Mouse (Mus musculus) stomach, postnatal 0 days (tissue): ENCODE results near the gene Krt20. TPM values are rescaled to one million over a fixed set of nuclear protein-coding genes. Genes with fewer than 3 reads are reported as not detected.

Experiments
- ATAC-seq: fragments of 200-750 bp; cut with Nextera tagmentation; 2 replicates; pipeline ENCODE4 v1.8.0; 2017; ENCODE audit not compliant: low FRiP score, low TSS enrichment
- DNase-seq: peaks from one replicate; pipeline ENCODE4 v3.0.0-alpha.2; 2016; ENCODE audit warnings: low spot score
- H3K27ac ChIP-seq: fragments of 300-500 bp; sonication (generic); replicated peaks from 2 replicates; pipeline ENCODE4 v1.5.1; 2014; ENCODE audit warnings: mild to moderate bottlenecking, control low read depth
- H3K27me3 ChIP-seq: fragments of 300-500 bp; sonication (generic); 2 replicates; pipeline ENCODE4 v1.6.1; 2014; ENCODE audit warnings: low read length; ENCODE audit not compliant: control insufficient read depth, insufficient read depth
- H3K36me3 ChIP-seq: fragments of 300-500 bp; sonication (generic); 2 replicates; pipeline ENCODE4 v1.6.1; 2014; ENCODE audit warnings: low read length, mixed read lengths; ENCODE audit not compliant: control insufficient read depth, insufficient read depth
- H3K4me1 ChIP-seq: fragments of 300-500 bp; sonication (generic); replicated peaks from 2 replicates; pipeline ENCODE4 v1.6.1; 2014; ENCODE audit warnings: antibody characterized with exemption; ENCODE audit not compliant: control insufficient read depth, insufficient read depth
- H3K4me2 ChIP-seq: fragments of 300-500 bp; sonication (generic); replicated peaks from 2 replicates; pipeline ENCODE4 v1.6.1; 2014; ENCODE audit warnings: low read depth, mild to moderate bottlenecking, control low read depth, moderate library complexity
- H3K4me3 ChIP-seq: fragments of 300-500 bp; sonication (generic); 2 replicates; pipeline ENCODE4 v1.5.1; 2014; ENCODE audit warnings: low read depth, low read length, control low read depth
- H3K9ac ChIP-seq: fragments of 300-500 bp; sonication (generic); 2 replicates; pipeline ENCODE4 v1.6.1; 2014; ENCODE audit warnings: mild to moderate bottlenecking, low read length, control low read depth, mixed read lengths
- H3K9me3 ChIP-seq: fragments of 300-500 bp; sonication (generic); 2 replicates; pipeline ENCODE4 v1.6.1; 2016; ENCODE audit warnings: low read length; ENCODE audit not compliant: control insufficient read depth
- CTCF ChIP-seq: IDR thresholded peaks from 2 replicates; pipeline ENCODE4 v1.5.1; 2016; ENCODE audit warnings: antibody characterized with exemption, low read depth, mild to moderate bottlenecking, moderate library complexity
- EP300 ChIP-seq: optimal IDR thresholded peaks from 2 replicates; pipeline ENCODE3; 2016; ENCODE audit warnings: antibody characterized with exemption
- WGBS: fragments of 180-500 bp; shearing (Covaris S2); extraction: QIAGEN DNeasy Blood & Tissue Kit; methylation state at CpG from one replicate; pipeline ENCODE4 v1.1.7; 2014; 5-methylcytosine and 5-hydroxymethylcytosine counted together
- polyA plus RNA-seq: library from polyadenylated mRNA; unstranded; fragments of >200 nt; fragmentation: Nextera tagmentation; extraction: Ambion mirVana; gene quantifications from 2 replicates; pipeline ENCODE4 v1.2.1, GENCODE M21; 2015

The Krt20 gene
- polyA plus RNA-seq, 1 experiment from 2014 or later = 110 TPM

DNA sequence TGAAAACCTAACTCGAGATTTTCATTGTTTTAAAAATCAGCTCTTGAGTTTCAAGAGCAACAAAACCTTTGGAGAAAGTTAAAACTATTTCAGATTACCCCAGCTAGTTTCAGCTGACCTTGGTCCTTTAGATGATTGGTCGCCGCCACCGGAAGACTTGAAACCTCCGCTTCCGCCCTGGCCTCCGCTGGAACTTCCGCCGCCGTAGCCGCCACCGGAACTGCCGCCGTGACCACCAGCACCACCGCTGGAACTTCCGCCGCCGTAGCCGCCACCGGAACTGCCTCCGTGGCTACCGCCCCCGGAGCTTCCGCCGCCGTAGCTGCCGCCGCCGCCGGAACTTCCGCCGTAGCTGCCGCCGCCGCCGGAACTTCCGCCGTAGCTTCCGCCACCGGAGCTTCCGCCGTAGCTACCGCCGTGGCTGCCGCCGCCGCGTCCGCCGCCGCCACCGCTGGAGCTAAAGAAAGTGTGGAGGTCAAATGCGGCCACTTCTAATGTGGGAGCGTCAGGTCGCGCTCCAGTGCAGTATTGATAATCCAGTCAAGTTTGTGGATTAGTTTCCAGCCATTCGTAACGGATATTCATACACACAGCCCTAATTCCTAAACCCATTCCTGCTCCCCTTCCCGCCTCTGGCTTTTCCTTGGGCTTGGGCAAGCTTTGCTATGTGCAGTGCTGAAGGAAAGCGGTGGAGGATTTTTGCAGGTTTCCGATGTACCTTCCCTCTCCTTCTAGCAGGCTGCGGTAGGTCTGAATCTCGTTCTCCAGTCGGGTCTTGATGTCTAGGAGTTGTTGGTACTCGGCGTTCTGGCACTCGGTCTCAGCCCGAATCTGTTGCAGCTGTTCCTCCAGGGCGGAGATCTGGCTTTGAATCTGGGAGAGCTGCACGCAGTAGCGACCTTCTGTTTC is 51.9 kb downstream of the Krt20 start:
- peak overlapping the region; percentile 65 for H3K9ac ChIP-seq
- TF ChIP-seq CTCF (no peak), EP300 (peak; percentile 28)
- peak overlapping the region; percentile 67 for H3K4me2 ChIP-seq
- peak; percentile 92 for DNase-seq
- H3K9me3 ChIP-seq = no peaks in the 10 kb centered on the region
- H3K4me3 ChIP-seq = peak overlapping the region; percentile 55
- H3K4me1 ChIP-seq = no peaks in the 10 kb centered on the region
- peak overlapping the region; percentile 98 for H3K27ac ChIP-seq
- no peaks in the 10 kb centered on the region for H3K36me3 ChIP-seq
- peak; percentile 93 for ATAC-seq
- WGBS = under 1% methylated on average over 71 of the region's 71 CpGs
- no peaks in the 10 kb centered on the region for H3K27me3 ChIP-seq

DNA sequence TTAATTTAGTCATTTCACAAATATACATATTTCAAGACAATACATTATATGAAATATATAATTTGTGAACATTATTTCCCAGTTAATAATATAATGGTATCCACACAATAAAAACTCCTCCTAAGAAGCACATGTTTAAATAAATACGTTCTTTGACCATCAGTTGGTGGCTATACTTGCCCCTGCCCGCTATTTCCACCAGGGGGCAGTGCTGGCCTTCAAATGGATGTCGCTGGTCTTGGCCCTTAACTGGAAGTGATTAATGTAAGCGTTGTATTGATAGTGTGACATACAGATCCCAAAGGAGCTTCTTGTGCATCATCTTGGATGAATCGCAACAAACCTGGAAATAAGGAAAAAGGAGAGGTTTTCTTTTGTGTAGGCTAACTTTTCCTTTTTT is 58.4 kb downstream of the Krt20 start:
- Histone ChIP-seq H3K9me3 (no peaks in the 10 kb centered on the region), H3K36me3 (no peaks in the 10 kb centered on the region), H3K4me3 (no peak overlapping the region), H3K27ac (no peak overlapping the region), H3K9ac (no peak overlapping the region), H3K4me2 (no peak overlapping the region), H3K27me3 (no peaks in the 10 kb centered on the region), H3K4me1 (no peaks in the 10 kb centered on the region)
- TF ChIP-seq EP300 (no peak), CTCF (peak; percentile 96)
- 15% methylated on average over 5 of the region's 5 CpGs for WGBS
- DNase-seq (peak; percentile 83), ATAC-seq (0 out of 2 replicates have a peak, but pooled peaks have one; percentile 54)

Other genes with a start within 250 kb of the Krt20 start
- gene Smarce1, start 207.1 kb downstream of the Krt20 start, polyA plus RNA-seq = 90.3 and 91.6 TPM in 2 replicates
- gene Krt222, start 194.1 kb downstream of the Krt20 start, polyA plus RNA-seq = 0.25 and 0.33 TPM in 2 replicates
- not detected in 2 replicates for gene Krt24, start 152.9 kb downstream of the Krt20 start, polyA plus RNA-seq
- gene Krt25, start 115.2 kb downstream of the Krt20 start, polyA plus RNA-seq = 0.12 TPM in 2 replicates
- gene Krt26, start 100.2 kb downstream of the Krt20 start, polyA plus RNA-seq = not detected in 2 replicates
- gene Krt27, start 87.0 kb downstream of the Krt20 start, polyA plus RNA-seq = not detected in 2 replicates
- gene Krt28, start 63.2 kb downstream of the Krt20 start, polyA plus RNA-seq = 0.10 TPM in 1 of 2 replicates, not detected in the other
- gene Krt10, start 48.8 kb downstream of the Krt20 start, polyA plus RNA-seq = 431 and 466 TPM in 2 replicates
- gene Krt12, start 15.9 kb downstream of the Krt20 start, polyA plus RNA-seq = 0.16 and 0.21 TPM in 2 replicates
- 204 and 221 TPM in 2 replicates for gene Krt23, start 55.0 kb upstream of the Krt20 start, polyA plus RNA-seq
- 0.07 TPM in 1 of 2 replicates, not detected in the other for gene Krt39, start 83.2 kb upstream of the Krt20 start, polyA plus RNA-seq
- gene Krt40, start 105.0 kb upstream of the Krt20 start, polyA plus RNA-seq = not detected in 2 replicates
- gene Krtap3-3, start 112.7 kb upstream of the Krt20 start, polyA plus RNA-seq = not detected in 2 replicates
- gene Krtap3-2, start 118.7 kb upstream of the Krt20 start, polyA plus RNA-seq = 0.19 and 0.34 TPM in 2 replicates
- not detected in 2 replicates for gene Gm11939, start 121.3 kb upstream of the Krt20 start, polyA plus RNA-seq
- not detected in 2 replicates for gene Krtap3-1, start 128.5 kb upstream of the Krt20 start, polyA plus RNA-seq
- not detected in 2 replicates for gene Krtap1-5, start 142.9 kb upstream of the Krt20 start, polyA plus RNA-seq
- not detected in 2 replicates for gene Krtap1-4, start 145.5 kb upstream of the Krt20 start, polyA plus RNA-seq
- gene Krtap1-3, start 153.2 kb upstream of the Krt20 start, polyA plus RNA-seq = not detected in 2 replicates
- not detected in 2 replicates for gene Krtap9-3, start 160.0 kb upstream of the Krt20 start, polyA plus RNA-seq
- not detected in 2 replicates for gene Gm11938, start 165.2 kb upstream of the Krt20 start, polyA plus RNA-seq
- not detected in 2 replicates for gene Gm11937, start 172.0 kb upstream of the Krt20 start, polyA plus RNA-seq
- not detected in 2 replicates for gene Krtap2-4, start 176.7 kb upstream of the Krt20 start, polyA plus RNA-seq
- gene Gm11562, start 182.3 kb upstream of the Krt20 start, polyA plus RNA-seq = not detected in 2 replicates
- not detected in 2 replicates for gene Krtap4-1, start 190.1 kb upstream of the Krt20 start, polyA plus RNA-seq
- gene Krtap4-2, start 196.9 kb upstream of the Krt20 start, polyA plus RNA-seq = not detected in 2 replicates
- gene Krtap4-7, start 205.9 kb upstream of the Krt20 start, polyA plus RNA-seq = not detected in 2 replicates
- not detected in 2 replicates for gene Gm11555, start 212.1 kb upstream of the Krt20 start, polyA plus RNA-seq
- gene Gm11563, start 220.8 kb upstream of the Krt20 start, polyA plus RNA-seq = not detected in 2 replicates
- not detected in 2 replicates for gene Krtap4-6, start 227.8 kb upstream of the Krt20 start, polyA plus RNA-seq